Mouse (Mus musculus) monocyte, adult 5-6 weeks (primary cell): ENCODE results near the gene Grcc10. TPM values are rescaled to one million over a fixed set of nuclear protein-coding genes. Genes with fewer than 3 reads are reported as not detected.
A peak's percentile ranks its signal among the peaks of the same experiment; 100 is the strongest.

ENCODE experiments used
- ATAC-seq: fragments of 153-309, 156-312 bp; replicated peaks from 2 replicates; pipeline ENCODE4 v1.8.0; 2017; ENCODE audit warnings: mild to moderate bottlenecking; ENCODE audit not compliant: low TSS enrichment, insufficient number of reproducible peaks, severe bottlenecking, poor library complexity, low FRiP score
- total RNA-seq: library from RNA; stranded (forward); fragments of 200-1000, 200-491, 200-594 nt; gene quantifications from 3 replicates; pipeline ENCODE4 v1.2.3, GENCODE M21; 2017

The Grcc10 gene
- total RNA-seq, 1 experiment from 2014 or later, result 174 TPM

GRCm38 (mm10) chr6:124757909-124758848 lies 17.0 kb upstream of the Grcc10 start:
- ATAC-seq, result no peak

- no peak for ATAC-seq
Observed at GRCm38 (mm10) chr6:124757351-124757880, 16.2 kb upstream of the Grcc10 start.

GRCm38 (mm10) chr6:124756652-124757350 lies 15.6 kb upstream of the Grcc10 start:
- ATAC-seq, result no peak

GRCm38 (mm10) chr6:124755831-124756595 lies 14.8 kb upstream of the Grcc10 start, which contains the start of the genes Gm45234 and Atn1:
Gene Gm45234, minus strand, starts transcription at chr6:124756021.
Gene Atn1, minus strand, starts transcription at chr6:124756524.
- ATAC-seq, result 0 out of 2 replicates have a peak, but pooled peaks have one; percentile 14

GRCm38 (mm10) chr6:124755306-124755705 lies 14.1 kb upstream of the Grcc10 start:
- no peak for ATAC-seq

GRCm38 (mm10) chr6:124753861-124754260 lies 12.7 kb upstream of the Grcc10 start:
- no peak for ATAC-seq

GRCm38 (mm10) chr6:124750405-124750804 lies 9.2 kb upstream of the Grcc10 start:
- ATAC-seq, result no peak

GRCm38 (mm10) chr6:124746654-124747632 lies 5.8 kb upstream of the Grcc10 start:
- no peak for ATAC-seq

GRCm38 (mm10) chr6:124746296-124746605 lies 5.1 kb upstream of the Grcc10 start:
- ATAC-seq, result no peak

GRCm38 (mm10) chr6:124745490-124746295 lies 4.5 kb upstream of the Grcc10 start:
- ATAC-seq, result peak; percentile 61

- ATAC-seq, result no peak
Observed at GRCm38 (mm10) chr6:124744755-124745321, 3.7 kb upstream of the Grcc10 start.

- no peak for ATAC-seq
Observed at GRCm38 (mm10) chr6:124743647-124744046, 2.5 kb upstream of the Grcc10 start.

- ATAC-seq, result no peak
Observed at GRCm38 (mm10) chr6:124742839-124743514, 1.8 kb upstream of the Grcc10 start.

GRCm38 (mm10) chr6:124741842-124742241 lies 668 bp upstream of the Grcc10 start:
- ATAC-seq, result no peak

GRCm38 (mm10) chr6:124740211-124740887 lies 825 bp downstream of the Grcc10 start:
- ATAC-seq, result peak; percentile 29
